Mouse (Mus musculus) hindbrain, embryonic 14.5 days (tissue): ENCODE measurements at regions not wholly inside any gene's neighbourhood (a gene's known extent, or its start where the extent isn't known, plus 50 kb on each side); places are given as distances from the start of the nearest gene placed in this dataset.
"Not testable (repeated sequence)": the region's sequence is repeated elsewhere in the genome, so short reads cannot be mapped to it uniquely, and the experiment has no call there.

Experiments
- ATAC-seq: fragments of 200-750 bp; cut with Nextera tagmentation; 2 replicates; pipeline ENCODE4 v1.8.0; 2017; ENCODE audit warnings: moderate number of reproducible peaks, mild to moderate bottlenecking, moderate TSS enrichment, moderate library complexity; ENCODE audit not compliant: low FRiP score
- DNase-seq: peaks from one replicate; pipeline ENCODE4 v3.0.0-alpha.2; 2015; ENCODE audit warnings: low spot score
- H3K27ac ChIP-seq: fragments of 300-500 bp; sonication (generic); 2 replicates; pipeline ENCODE4 v1.5.1; 2014; ENCODE audit warnings: mild to moderate bottlenecking, moderate library complexity
- H3K27me3 ChIP-seq: fragments of 300-500 bp; sonication (generic); 2 replicates; pipeline ENCODE4 v1.6.1; 2014; ENCODE audit warnings: mild to moderate bottlenecking, low read length, mixed read lengths; ENCODE audit not compliant: control insufficient read depth, insufficient read depth
- H3K36me3 ChIP-seq: fragments of 300-500 bp; sonication (generic); replicated peaks from 2 replicates; pipeline ENCODE4 v1.6.1; 2014; ENCODE audit not compliant: control insufficient read depth, insufficient read depth
- H3K4me1 ChIP-seq: fragments of 300-500 bp; sonication (generic); replicated peaks from 2 replicates; pipeline ENCODE4 v1.6.1; 2014; ENCODE audit warnings: antibody characterized with exemption, low read length, mixed read lengths; ENCODE audit not compliant: control insufficient read depth, insufficient read depth
- H3K4me2 ChIP-seq: fragments of 300-500 bp; sonication (generic); replicated peaks from 2 replicates; pipeline ENCODE4 v1.6.1; 2014; ENCODE audit warnings: mild to moderate bottlenecking, moderate library complexity
- H3K4me3 ChIP-seq: fragments of 300-500 bp; sonication (generic); replicated peaks from 2 replicates; pipeline ENCODE4 v1.5.1; 2014; ENCODE audit warnings: mild to moderate bottlenecking, low read length
- H3K9ac ChIP-seq: fragments of 300-500 bp; sonication (generic); 2 replicates; pipeline ENCODE4 v1.6.1; 2014
- H3K9me3 ChIP-seq: fragments of 300-500 bp; sonication (generic); 2 replicates; pipeline ENCODE4 v1.6.1; 2016; ENCODE audit warnings: low read length; ENCODE audit not compliant: control insufficient read depth
- WGBS: fragments of 180-500 bp; shearing (Covaris S2); extraction: QIAGEN DNeasy Blood & Tissue Kit; methylation state at CpG from one replicate; pipeline ENCODE4 v1.1.7; 2014; 5-methylcytosine and 5-hydroxymethylcytosine counted together

- Histone ChIP-seq H3K4me3 (no peak overlapping the region), H3K4me2 (no peak overlapping the region), H3K4me1 (no peaks in the 10 kb centered on the region), H3K9ac (no peak overlapping the region), H3K9me3 (no peaks in the 10 kb centered on the region), H3K36me3 (no peaks in the 10 kb centered on the region), H3K27me3 (no peaks in the 10 kb centered on the region), H3K27ac (no peak overlapping the region)
- no peak for ATAC-seq
- DNase-seq: no peak
Measured at GRCm38 (mm10) chr4:4311496-4311895, 234.2 kb upstream of the Sdr16c6 start.

DNA sequence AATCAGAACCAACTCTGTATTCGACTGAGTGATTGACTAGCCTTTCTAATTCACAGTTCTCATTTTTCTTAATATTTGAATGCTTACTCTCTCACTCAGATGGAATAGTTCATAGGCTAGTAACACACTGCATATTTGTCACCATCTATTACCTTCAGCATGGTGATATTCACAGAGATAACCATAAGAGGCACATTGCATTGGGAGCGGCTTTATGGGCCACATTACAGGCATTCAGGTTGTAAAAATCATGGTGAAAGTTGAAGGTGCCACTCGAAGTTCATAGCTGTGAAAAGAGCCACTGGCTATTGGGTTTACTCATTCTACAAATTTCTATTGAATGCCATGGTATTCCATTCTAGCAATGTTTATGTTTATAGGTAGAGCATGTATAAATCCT, 229.6 kb upstream of the Sdr16c6 start:
- ATAC-seq: no peak

GRCm38 (mm10) chr4:4305740-4306249, 228.5 kb upstream of the Sdr16c6 start:
- Histone ChIP-seq H3K4me1 (no peaks in the 10 kb centered on the region), H3K27me3 (no peaks in the 10 kb centered on the region), H3K4me2 (no peak overlapping the region), H3K4me3 (no peak overlapping the region), H3K27ac (no peak overlapping the region), H3K9me3 (no peaks in the 10 kb centered on the region), H3K36me3 (no peaks in the 10 kb centered on the region), H3K9ac (no peak overlapping the region)
- ATAC-seq (no peak), DNase-seq (no peak)

More for the DNA sequence above, 229.6 kb upstream of the Sdr16c6 start:
- H3K36me3 ChIP-seq: no peaks in the 10 kb centered on the region
- no peaks in the 10 kb centered on the region for H3K4me1 ChIP-seq
- 80% methylated on average over 3 of the region's 3 CpGs for WGBS
- H3K27ac ChIP-seq: no peak overlapping the region
- no peak overlapping the region for H3K9ac ChIP-seq
- H3K27me3 ChIP-seq: no peaks in the 10 kb centered on the region
- DNase-seq: no peak
- no peak overlapping the region for H3K4me2 ChIP-seq
- H3K4me3 ChIP-seq: no peak overlapping the region
- no peaks in the 10 kb centered on the region for H3K9me3 ChIP-seq

DNA sequence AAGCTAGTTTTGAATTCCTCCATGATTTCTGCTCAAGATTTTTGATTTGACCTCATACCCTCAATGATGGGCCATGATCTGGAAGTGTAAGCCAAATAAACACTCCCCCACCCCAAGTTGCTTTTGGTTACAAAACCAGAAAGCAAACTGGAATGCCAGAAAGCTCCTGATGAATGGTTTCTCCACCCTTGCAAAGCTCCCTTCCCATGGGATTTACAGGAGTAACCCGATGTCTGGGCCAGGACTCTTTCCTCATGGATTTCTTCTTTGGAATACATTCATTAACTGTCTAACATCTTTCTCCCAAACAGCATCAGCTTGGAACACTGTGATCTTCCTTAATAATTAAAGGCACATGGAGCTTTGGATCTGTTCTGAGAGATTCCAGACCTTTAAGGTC, 227.3 kb upstream of the Sdr16c6 start:
- no peak for DNase-seq
- H3K27me3 ChIP-seq: no peaks in the 10 kb centered on the region
- H3K36me3 ChIP-seq: no peaks in the 10 kb centered on the region
- no peak overlapping the region for H3K4me3 ChIP-seq
- no peak for ATAC-seq
- H3K9me3 ChIP-seq: no peaks in the 10 kb centered on the region
- 91% methylated on average over 1 of the region's 1 CpGs for WGBS
- no peak overlapping the region for H3K9ac ChIP-seq
- H3K27ac ChIP-seq: no peak overlapping the region
- no peak overlapping the region for H3K4me2 ChIP-seq
- H3K4me1 ChIP-seq: no peaks in the 10 kb centered on the region

DNA sequence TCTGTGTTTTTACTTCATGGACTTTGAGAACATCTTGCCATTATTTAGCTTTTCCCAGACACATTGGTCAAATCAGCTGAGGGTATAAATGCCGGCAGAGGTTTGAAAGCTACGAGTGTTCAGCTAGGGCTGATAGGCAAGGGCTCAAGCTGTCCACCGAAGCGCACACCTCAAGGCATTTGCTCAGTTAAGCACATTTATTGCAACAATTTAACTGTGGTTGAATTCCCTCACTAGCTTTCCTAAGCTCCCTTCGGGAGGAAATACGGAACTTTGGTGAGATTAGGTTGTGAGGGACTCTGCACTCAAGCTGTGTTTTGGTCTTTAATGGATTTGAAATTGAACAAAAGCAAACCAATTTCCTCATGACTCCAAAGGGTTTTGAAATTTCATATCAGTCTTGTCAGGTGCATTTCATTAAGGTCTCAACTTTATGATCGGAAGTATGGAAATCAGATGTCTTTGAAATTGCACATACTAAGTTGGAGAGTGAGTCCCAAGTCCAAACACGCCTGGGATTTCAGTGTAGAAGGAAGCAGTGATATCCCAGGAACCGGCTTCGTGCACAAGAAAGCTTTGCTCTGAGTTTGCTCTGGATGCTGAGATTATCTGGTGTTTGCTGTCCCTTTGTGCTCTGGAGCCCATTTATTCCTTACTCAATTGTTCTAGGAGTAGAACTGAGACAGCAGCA, 223.0 kb upstream of the Sdr16c6 start:
- no peak overlapping the region for H3K4me3 ChIP-seq
- H3K9ac ChIP-seq: no peak overlapping the region
- H3K9me3 ChIP-seq: no peaks in the 10 kb centered on the region
- no peaks in the 10 kb centered on the region for H3K36me3 ChIP-seq
- ATAC-seq: no peak
- DNase-seq: no peak
- H3K27me3 ChIP-seq: no peaks in the 10 kb centered on the region
- 86% methylated on average over 10 of the region's 10 CpGs for WGBS
- no peak overlapping the region for H3K4me2 ChIP-seq
- H3K27ac ChIP-seq: no peak overlapping the region
- H3K4me1 ChIP-seq: no peaks in the 10 kb centered on the region

DNA sequence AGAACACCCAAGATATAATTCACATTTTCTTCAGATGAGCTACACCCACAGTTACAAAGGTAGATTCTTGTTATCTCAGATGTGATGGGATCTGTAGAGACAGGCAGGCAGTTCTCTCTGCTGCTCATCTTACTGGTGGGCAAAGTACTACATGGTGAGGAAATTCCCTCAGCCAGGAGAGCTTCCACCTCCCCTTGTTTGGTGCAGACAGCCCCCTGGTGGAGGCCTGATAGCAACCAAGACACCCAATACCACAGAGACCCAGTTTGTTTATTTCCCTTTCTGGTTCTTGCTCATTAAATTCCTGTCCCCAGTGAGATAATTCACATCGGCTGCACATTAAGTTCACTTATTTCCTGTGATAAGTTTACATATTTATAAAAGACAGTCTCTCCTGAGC, 222.3 kb upstream of the Sdr16c6 start:
- DNase-seq: no peak
- WGBS: 69% methylated on average over 1 of the region's 1 CpGs

DNA sequence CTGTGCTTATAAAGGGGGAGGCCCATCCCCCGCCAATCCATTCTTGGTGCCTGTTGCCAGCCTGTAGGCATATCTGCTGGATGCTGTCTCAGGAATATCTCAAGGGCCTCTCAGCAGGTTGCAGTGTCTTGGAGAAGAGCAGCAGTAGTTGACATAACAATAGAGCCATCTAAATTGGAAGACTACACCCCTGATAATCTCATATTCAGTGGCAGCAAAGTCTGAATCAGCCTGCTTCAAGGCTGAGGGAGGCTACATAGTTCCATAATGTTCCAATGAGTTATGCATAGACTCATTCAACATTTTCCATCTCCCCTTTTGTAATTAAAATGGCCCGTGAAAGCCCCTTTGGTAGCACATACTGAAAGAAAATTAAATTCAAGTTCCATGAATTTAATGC, 172.3 kb upstream of the Sdr16c6 start:
- Histone ChIP-seq H3K27ac (no peak overlapping the region), H3K4me2 (no peak overlapping the region), H3K4me3 (no peak overlapping the region), H3K9me3 (no peaks in the 10 kb centered on the region), H3K9ac (no peak overlapping the region), H3K36me3 (no peaks in the 10 kb centered on the region), H3K27me3 (no peaks in the 10 kb centered on the region), H3K4me1 (no peaks in the 10 kb centered on the region)
- 86% methylated on average over 2 of the region's 2 CpGs for WGBS
- ATAC-seq (no peak), DNase-seq (no peak)

More for the DNA sequence above, 222.3 kb upstream of the Sdr16c6 start:
- H3K4me1 ChIP-seq: no peaks in the 10 kb centered on the region
- H3K27ac ChIP-seq: no peak overlapping the region
- no peak overlapping the region for H3K4me3 ChIP-seq
- no peak overlapping the region for H3K9ac ChIP-seq
- no peaks in the 10 kb centered on the region for H3K9me3 ChIP-seq
- H3K4me2 ChIP-seq: no peak overlapping the region
- H3K27me3 ChIP-seq: no peaks in the 10 kb centered on the region
- no peak for ATAC-seq
- H3K36me3 ChIP-seq: no peaks in the 10 kb centered on the region

DNA sequence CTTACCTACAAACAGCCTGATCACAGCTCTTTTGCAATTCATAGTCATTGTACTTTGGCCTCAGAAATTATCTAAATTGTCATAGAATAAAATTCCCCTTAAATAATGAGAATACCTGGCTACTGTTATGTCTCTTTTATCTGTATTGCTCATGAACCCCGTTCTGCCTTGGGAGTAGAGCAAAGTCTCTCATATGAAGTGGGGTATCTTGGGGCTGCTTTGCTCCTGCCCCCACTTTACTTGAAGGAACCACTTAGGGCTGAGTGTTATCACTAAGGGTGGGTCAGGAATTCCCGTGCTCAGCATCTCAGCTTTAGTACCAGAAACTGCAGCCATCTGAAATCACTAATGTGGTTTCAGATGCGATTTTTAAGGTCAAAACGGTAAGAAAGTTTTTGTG, 170.3 kb upstream of the Sdr16c6 start:
- no peaks in the 10 kb centered on the region for H3K36me3 ChIP-seq
- no peak for ATAC-seq

GRCm38 (mm10) chr4:4242306-4242980, 165.1 kb upstream of the Sdr16c6 start:
- not testable (repeated sequence) for H3K36me3 ChIP-seq, H3K4me3 ChIP-seq, H3K4me2 ChIP-seq, DNase-seq, H3K9me3 ChIP-seq, H3K27ac ChIP-seq, ATAC-seq, H3K27me3 ChIP-seq, H3K4me1 ChIP-seq, H3K9ac ChIP-seq
- WGBS: 83% methylated on average over 15 of the region's 15 CpGs

More for the DNA sequence above, 170.3 kb upstream of the Sdr16c6 start:
- H3K4me2 ChIP-seq: no peak overlapping the region
- DNase-seq: no peak
- H3K9ac ChIP-seq: no peak overlapping the region
- no peak overlapping the region for H3K4me3 ChIP-seq
- 83% methylated on average over 4 of the region's 4 CpGs for WGBS
- H3K4me1 ChIP-seq: no peaks in the 10 kb centered on the region
- H3K27ac ChIP-seq: no peak overlapping the region
- no peaks in the 10 kb centered on the region for H3K27me3 ChIP-seq
- H3K9me3 ChIP-seq: no peaks in the 10 kb centered on the region
